Mouse (Mus musculus) layer of hippocampus, adult 18-20 months (tissue): Measurements from ENCODE around the gene Zcchc3. TPM values are rescaled to one million over a fixed set of nuclear protein-coding genes. Genes with fewer than 3 reads are reported as not detected.

Experiments
- DNase-seq, 2 experiments: peaks; one replicate each; pipeline ENCODE4 v3.0.0; 2022; ENCODE audit warnings: low spot score in 2 of 2
- total RNA-seq, 2 experiments: library from RNA; stranded (reverse); gene quantifications; 2 replicates each; pipeline ENCODE4 v1.2.3; 2021

Zcchc3 gene
- total RNA-seq, 2 experiments from 2014 or later, result 10.2 to 10.6 TPM

DNA sequence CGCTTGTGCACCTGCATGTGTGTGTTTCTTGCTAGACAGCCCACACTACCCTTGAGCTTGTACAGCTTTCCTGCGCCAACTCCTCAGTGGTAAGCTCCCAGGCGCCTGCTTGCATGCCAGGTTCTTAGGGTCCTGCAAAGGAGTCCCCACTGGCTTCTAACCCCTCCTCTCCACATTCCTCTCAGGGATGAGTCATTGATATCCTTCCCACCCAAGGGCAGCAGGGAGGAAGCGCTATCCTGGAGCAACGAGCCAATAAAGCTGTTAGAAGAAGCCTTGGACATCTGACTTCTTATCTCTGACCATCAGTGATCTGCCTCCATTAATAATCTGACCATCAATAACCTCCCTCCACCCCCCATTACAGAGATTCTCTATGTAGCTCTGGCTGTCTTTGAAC lies 46.9 kb downstream of the Zcchc3 start:
- DNase-seq, result no peak

DNA sequence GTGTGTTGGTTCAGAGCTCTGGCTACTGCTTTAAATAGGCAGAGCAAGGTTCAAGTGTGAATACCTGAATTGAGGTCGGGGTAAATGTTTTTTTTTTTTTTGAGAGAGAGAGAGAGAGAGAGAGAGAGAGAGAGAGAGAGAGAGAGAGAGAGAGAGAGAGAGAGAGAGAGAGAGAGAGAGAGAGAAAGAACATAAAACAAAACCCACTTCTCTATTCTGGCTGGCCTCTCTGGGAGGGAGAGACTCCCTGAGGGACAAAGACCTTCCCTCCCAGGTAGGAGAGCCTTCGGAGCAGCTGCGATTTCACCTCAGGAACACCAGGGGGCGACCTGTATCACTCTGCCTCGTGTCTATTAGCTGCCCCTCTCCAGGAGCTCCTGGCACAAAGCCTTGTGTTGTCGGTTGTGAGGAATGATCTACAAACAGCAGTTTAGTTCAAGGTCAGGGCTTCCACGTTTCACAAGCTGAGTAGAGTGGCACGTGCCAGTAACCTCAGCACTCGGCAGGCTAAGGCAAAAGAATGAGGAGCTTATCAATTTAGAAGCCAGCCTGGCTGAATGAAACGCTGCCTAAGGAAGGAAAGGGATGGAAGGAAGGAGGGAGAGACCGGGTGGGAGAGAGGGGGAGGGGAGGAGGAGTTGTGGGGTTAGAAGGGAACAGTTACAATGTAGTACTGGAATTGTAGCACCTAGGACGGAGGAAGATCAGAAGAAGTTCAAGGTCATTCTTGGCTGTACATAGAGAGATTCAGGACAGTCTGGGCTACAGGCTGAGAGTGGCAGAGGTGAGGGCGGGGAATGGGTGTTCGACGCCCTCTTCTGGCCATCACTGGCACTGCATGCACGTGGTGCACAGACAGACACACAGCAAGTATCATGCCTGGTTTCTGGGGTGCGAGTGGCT lies 51.3 kb downstream of the Zcchc3 start:
- DNase-seq, result peak; percentile 48 to 73

Other genes starting within 250 kb of the Zcchc3 start
- gene Csnk2a1, start 188.2 kb downstream of the Zcchc3 start, total RNA-seq, result 10 to 100 TPM; 92.6 to 95.5 TPM
- gene Tbc1d20, start 121.2 kb downstream of the Zcchc3 start, total RNA-seq, result 10 to 100 TPM; 50.8 to 54.8 TPM
- gene Rbck1, start 82.4 kb downstream of the Zcchc3 start, total RNA-seq, result 100 to 1,000 TPM; 100 to 110 TPM
- gene Trib3, start 71.0 kb downstream of the Zcchc3 start, total RNA-seq, result under 1 TPM in 1 of 2 experiments, not detected in 1; 0.69 TPM
- gene Nrsn2, start 38.4 kb downstream of the Zcchc3 start, total RNA-seq, result 100 to 1,000 TPM in 1 of 2 experiments, 10 to 100 TPM in 1; 95.7 to 106 TPM
- 10 to 100 TPM; 15.0 to 15.6 TPM for gene Sox12, start 17.0 kb downstream of the Zcchc3 start, total RNA-seq
- 1 to 10 TPM; 1.7 to 2.3 TPM for gene 6820408C15Rik, start 560 bp upstream of the Zcchc3 start, total RNA-seq
- gene Defb23, start 49.6 kb upstream of the Zcchc3 start, total RNA-seq, result not detected
- gene Defb20, start 62.0 kb upstream of the Zcchc3 start, total RNA-seq, result not detected
- not detected for gene Defb22, start 75.1 kb upstream of the Zcchc3 start, total RNA-seq
- gene Defb26, start 96.7 kb upstream of the Zcchc3 start, total RNA-seq, result not detected
- gene Defb28, start 103.2 kb upstream of the Zcchc3 start, total RNA-seq, result not detected
- not detected for gene Defb29, start 125.1 kb upstream of the Zcchc3 start, total RNA-seq
- gene Gm17416, start 154.3 kb upstream of the Zcchc3 start, total RNA-seq, result not detected
- gene Defb21, start 157.7 kb upstream of the Zcchc3 start, total RNA-seq, result not detected
- gene Defb19, start 165.3 kb upstream of the Zcchc3 start, total RNA-seq, result not detected
- gene Defb45, start 184.4 kb upstream of the Zcchc3 start, total RNA-seq, result not detected
- gene Defb36, start 189.3 kb upstream of the Zcchc3 start, total RNA-seq, result not detected
- not detected for gene Defb25, start 208.0 kb upstream of the Zcchc3 start, total RNA-seq
- gene Rem1, start 211.9 kb upstream of the Zcchc3 start, total RNA-seq, result under 1 TPM; 0.74 to 0.79 TPM